Mouse (Mus musculus): Measurements from ENCODE around the gene Hapln2. TPM values are rescaled to one million over a fixed set of nuclear protein-coding genes. Genes with fewer than 3 reads are reported as not detected.
A peak's percentile ranks its signal among the peaks of the same experiment; 100 is the strongest.

Hapln2 gene
- polyA plus RNA-seq, 1 experiment, result 0.06 TPM

DNA sequence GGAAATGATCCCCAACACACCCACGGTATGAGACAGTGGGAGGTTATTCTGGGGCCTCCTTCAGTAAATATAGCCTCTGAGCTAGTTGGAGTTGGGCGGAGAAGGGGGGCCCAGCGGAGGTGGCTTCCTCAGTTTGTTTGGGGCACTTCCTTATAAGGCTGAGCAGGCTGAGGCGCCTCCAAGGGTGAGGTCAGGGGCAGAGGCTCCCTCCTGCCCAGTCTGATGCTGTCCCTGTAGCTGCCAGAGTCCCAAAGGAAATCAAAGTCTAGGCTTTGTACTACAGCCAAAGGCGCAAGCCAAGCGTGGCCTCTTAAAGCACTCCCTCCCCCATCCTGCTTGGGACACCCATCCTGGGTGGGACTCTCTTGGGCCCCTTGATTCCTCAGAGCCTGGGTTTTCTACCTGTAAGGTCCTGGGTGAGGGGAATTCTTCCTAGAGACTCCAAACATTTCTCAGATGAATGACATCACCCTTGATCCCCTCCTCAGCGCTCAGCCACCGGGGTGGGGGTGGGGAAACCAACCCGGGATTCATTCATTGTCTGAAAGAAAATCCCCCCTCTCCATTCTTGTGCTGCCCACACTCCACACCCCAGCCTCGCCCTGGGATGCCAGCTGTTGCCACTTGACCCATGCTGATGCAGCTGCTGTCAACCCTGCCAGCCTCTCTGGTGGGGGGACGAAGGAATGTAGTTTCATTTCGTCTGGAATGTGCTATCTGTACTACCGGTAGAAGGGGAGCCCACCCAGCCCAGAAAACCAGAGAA, 44.4 kb downstream of the Hapln2 start:
- Histone ChIP-seq H3K4me1 (ENCODE audit: control insufficient read depth, insufficient read depth, low read length) (peaks cover 41% of the 10 kb centered on the region), H3K4me3 (replicated peaks; ENCODE audit: extremely low read depth, low read depth, low read length) (peak overlapping the region; percentile 10)
- TF ChIP-seq POLR2A (IDR thresholded peaks at IDR 0.05; ENCODE audit: borderline replicate concordance, extremely low read depth, low read depth, low read length) (peak; percentile 30; the same call in 1 of the 2 replicates), CTCF (IDR thresholded peaks at IDR 0.05; ENCODE audit: insufficient read depth, low read length) (no peak)
- DNase-seq, result peak; percentile 36
- WGBS, result 9% methylated on average over 13 of the region's 13 CpGs

DNA sequence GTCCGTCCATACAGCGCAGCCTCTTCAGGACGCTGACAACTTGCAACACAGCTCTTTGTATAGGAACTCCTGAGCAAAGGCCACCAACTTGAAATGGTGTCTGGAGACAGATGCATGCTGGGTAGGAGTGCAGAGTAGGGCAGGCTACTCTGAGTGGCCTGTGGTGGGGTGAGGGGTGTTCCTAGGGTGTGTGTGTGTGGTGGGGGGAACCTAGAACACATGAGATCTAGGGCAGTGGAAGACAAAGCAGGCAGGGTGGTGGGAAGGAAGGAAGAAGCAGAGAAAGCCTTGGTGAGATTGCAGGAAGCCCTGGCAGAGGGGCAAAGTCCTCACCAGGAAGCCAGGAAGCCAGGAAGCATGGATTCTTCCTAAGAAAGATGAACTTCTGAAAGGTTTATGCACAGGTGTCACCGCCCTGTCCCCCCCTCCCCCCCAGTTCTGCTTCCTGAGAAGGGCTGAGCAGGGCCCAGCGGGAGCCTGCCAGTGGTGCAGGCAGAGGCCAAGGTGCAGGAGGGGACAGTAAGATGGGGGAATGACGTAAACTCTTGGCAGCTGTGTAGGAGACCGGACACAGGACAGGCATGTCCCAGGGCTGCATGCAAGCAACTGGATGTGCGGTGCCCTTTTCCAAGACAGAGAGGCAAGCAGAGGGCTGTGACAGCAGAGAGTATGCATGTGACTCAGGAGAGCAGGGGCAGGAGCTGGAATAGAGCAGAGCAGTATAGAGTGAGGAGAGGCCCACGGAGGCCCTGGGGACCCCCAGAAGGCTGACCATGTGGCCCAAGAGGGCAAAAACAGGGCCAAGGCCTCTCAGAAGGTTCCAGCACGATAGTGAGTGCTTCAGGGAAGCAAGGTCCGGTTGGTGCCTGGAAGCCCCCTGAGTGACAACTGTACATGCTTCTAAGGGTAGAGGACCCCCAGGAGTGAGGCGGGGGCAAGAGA, 45.2 kb downstream of the Hapln2 start:
- WGBS, result 28% methylated on average over 12 of the region's 12 CpGs
- TF ChIP-seq POLR2A (IDR thresholded peaks at IDR 0.05; ENCODE audit: borderline replicate concordance, extremely low read depth, low read depth, low read length), result peak; percentile 55; the same call in 1 of the 2 replicates
- no peak for TF ChIP-seq CTCF (IDR thresholded peaks at IDR 0.05; ENCODE audit: insufficient read depth, low read length)
- Histone ChIP-seq H3K4me3 (replicated peaks; ENCODE audit: extremely low read depth, low read depth, low read length) (peak overlapping the region; percentile 3), H3K4me1 (ENCODE audit: control insufficient read depth, insufficient read depth, low read length) (peaks cover 41% of the 10 kb centered on the region)
- DNase-seq, result peak; percentile 30

DNA sequence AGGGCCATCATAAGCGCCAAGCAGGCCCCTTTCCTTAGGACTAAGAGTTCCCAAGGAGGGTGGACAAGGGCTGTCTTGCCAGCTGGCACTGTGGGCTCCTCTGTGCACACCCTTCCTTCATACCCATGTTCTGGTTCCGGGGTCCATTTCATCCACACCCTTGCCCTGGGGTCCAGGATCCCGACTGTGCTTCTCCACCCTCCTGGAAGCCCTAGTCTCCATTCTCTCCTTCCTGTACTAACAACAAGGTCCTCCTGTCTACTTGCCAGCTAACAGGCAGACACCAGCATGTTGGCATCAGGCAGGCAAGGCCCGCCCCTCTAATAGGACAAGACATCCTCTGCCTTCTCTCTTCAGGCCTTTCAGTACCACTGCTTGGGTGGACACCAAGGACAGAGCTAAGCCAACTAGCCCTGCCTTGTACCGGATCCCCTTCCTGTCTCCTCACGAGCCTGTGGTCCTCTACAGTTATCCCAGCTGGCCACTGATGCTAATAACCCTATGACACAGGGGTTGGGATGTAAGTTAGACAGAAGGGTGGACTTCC, 46.1 kb downstream of the Hapln2 start:
- Histone ChIP-seq H3K4me1 (ENCODE audit: control insufficient read depth, insufficient read depth, low read length) (peaks cover 35% of the 10 kb centered on the region), H3K4me3 (replicated peaks; ENCODE audit: extremely low read depth, low read depth, low read length) (no peak overlapping the region)
- 46% methylated on average over 6 of the region's 6 CpGs for WGBS
- no peak for DNase-seq
- no peak for TF ChIP-seq POLR2A (IDR thresholded peaks at IDR 0.05; ENCODE audit: borderline replicate concordance, extremely low read depth, low read depth, low read length)
- no peak for TF ChIP-seq CTCF (IDR thresholded peaks at IDR 0.05; ENCODE audit: insufficient read depth, low read length)

- H3K4me3 ChIP-seq (replicated peaks; ENCODE audit: extremely low read depth, low read depth, low read length), result no peak overlapping the region
- 80% methylated on average over 5 of the region's 5 CpGs for WGBS
- peaks cover 30% of the 10 kb centered on the region for H3K4me1 ChIP-seq (ENCODE audit: control insufficient read depth, insufficient read depth, low read length)
- no peak for DNase-seq
- TF ChIP-seq CTCF (IDR thresholded peaks at IDR 0.05; ENCODE audit: insufficient read depth, low read length), result no peak
- TF ChIP-seq POLR2A (IDR thresholded peaks at IDR 0.05; ENCODE audit: borderline replicate concordance, extremely low read depth, low read depth, low read length), result no peak
These were observed 46.7 kb downstream of the Hapln2 start for GRCm38 (mm10) chr3:87980728-87981127.

- DNase-seq, result no peak
- TF ChIP-seq POLR2A (IDR thresholded peaks at IDR 0.05; ENCODE audit: borderline replicate concordance, extremely low read depth, low read depth, low read length), result no peak
- 73% methylated on average over 3 of the region's 3 CpGs for WGBS
- Histone ChIP-seq H3K4me3 (replicated peaks; ENCODE audit: extremely low read depth, low read depth, low read length) (no peak overlapping the region), H3K4me1 (ENCODE audit: control insufficient read depth, insufficient read depth, low read length) (peaks cover 24% of the 10 kb centered on the region)
These were observed 47.3 kb downstream of the Hapln2 start for GRCm38 (mm10) chr3:87980085-87980484.

- WGBS, result 85% methylated on average over 5 of the region's 5 CpGs
These were observed 47.9 kb downstream of the Hapln2 start for GRCm38 (mm10) chr3:87979493-87979892.

GRCm38 (mm10) chr3:87974381-87974987, 52.9 kb downstream of the Hapln2 start:
- no peak overlapping the region for H3K4me3 ChIP-seq (replicated peaks; ENCODE audit: extremely low read depth, low read depth, low read length)
- DNase-seq, result no peak
- peaks cover 9% of the 10 kb centered on the region for H3K4me1 ChIP-seq (ENCODE audit: control insufficient read depth, insufficient read depth, low read length)
- TF ChIP-seq CTCF (IDR thresholded peaks at IDR 0.05; ENCODE audit: insufficient read depth, low read length), result no peak
- WGBS, result 36% methylated on average over 12 of the region's 12 CpGs

More at GRCm38 (mm10) chr3:87979493-87979892, 47.9 kb downstream of the Hapln2 start:
- Histone ChIP-seq H3K4me3 (replicated peaks; ENCODE audit: extremely low read depth, low read depth, low read length) (no peak overlapping the region), H3K4me1 (ENCODE audit: control insufficient read depth, insufficient read depth, low read length) (peaks cover 24% of the 10 kb centered on the region)
- TF ChIP-seq CTCF (IDR thresholded peaks at IDR 0.05; ENCODE audit: insufficient read depth, low read length), result no peak
- no peak for TF ChIP-seq POLR2A (IDR thresholded peaks at IDR 0.05; ENCODE audit: borderline replicate concordance, extremely low read depth, low read depth, low read length)
- no peak for DNase-seq

DNA sequence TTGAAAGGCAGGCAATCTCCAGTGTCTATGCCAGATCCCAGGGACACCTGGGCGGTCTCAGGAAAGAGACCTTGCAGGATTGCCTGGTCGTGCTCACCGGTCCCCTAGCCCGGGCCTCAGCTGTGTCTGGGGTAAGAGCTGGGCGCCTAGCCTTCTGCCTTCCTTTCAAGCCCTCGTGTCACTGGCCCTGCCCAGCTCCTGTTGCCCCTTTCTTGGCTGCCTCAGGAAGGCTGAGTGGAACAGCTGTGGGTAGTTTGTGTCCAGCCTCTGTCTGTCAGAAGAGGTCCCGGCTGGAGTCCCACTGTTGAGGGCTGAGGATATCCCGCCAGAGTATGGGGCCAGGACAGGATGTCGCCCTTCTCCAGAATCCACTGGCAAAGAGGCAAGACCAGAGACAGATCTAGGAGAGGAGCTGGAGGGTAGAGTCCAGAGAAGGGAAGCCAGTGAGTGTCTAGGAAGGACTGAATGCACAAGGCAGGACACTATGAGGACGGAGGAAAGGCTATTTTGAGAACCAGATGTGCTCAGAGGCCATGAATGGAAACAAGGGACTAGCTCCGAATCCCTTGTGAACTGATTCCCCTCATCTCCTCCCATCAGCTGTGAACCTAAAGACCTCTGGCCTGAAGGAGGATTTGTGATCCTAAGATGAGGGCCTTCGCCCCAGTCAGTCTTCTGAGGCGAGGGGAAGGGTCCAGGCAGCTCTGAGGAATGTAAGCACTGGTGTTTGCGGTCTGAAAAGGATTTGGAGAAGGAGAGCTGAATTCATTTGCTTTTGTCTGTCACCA, 53.6 kb downstream of the Hapln2 start:
- TF ChIP-seq CTCF (IDR thresholded peaks at IDR 0.05; ENCODE audit: insufficient read depth, low read length), result no peak
- no peak for TF ChIP-seq POLR2A (IDR thresholded peaks at IDR 0.05; ENCODE audit: borderline replicate concordance, extremely low read depth, low read depth, low read length)
- peaks cover 9% of the 10 kb centered on the region for H3K4me1 ChIP-seq (ENCODE audit: control insufficient read depth, insufficient read depth, low read length)
- 51% methylated on average over 14 of the region's 14 CpGs for WGBS
- H3K4me3 ChIP-seq (replicated peaks; ENCODE audit: extremely low read depth, low read depth, low read length), result peak overlapping the region; percentile 74
- DNase-seq, result no peak
